Mouse (Mus musculus) cerebellum, adult 8-10 months (tissue): Measurements from ENCODE around the gene Golph3.
"Not testable (repeated sequence)": the region's sequence is repeated elsewhere in the genome, so short reads cannot be mapped to it uniquely, and the experiment has no call there.

Experiments
- DNase-seq: peaks from one replicate; pipeline ENCODE4 v3.0.0; 2022

Gene Golph3

DNA sequence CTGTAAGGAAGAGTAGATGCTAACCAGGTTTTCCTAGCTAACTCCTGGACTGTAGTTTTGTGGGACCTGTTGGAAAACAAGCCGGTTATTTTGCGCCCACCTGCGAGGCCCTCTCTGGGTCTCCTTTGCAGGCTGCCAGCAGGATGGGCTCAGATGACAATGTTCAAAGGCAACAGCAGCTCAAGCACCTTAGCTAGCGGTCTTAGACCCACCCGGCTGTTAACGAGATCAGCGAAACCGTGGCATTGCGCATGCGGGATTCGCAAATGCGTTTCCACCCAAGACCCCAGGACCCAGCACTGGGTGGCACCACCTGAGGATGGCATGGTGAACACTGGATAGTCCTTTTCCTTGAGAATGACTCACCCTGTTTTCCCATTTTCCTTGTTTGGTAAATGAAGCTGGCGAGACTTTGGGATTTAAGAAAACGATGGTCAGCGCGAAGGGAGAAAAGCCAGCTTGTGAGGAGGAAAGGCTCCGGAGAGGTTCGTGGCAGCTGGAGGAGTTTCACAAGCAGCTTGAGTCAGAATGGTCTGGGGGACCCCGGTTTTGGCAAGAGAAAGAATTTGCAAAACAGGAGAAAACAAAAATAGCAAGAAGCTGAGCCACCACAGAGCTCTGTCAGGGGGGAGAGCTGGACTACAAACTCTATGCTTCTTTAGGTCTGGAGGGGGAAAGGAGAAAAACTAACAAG is 39.4 kb downstream of the Golph3 start:
- no peak for DNase-seq

DNA sequence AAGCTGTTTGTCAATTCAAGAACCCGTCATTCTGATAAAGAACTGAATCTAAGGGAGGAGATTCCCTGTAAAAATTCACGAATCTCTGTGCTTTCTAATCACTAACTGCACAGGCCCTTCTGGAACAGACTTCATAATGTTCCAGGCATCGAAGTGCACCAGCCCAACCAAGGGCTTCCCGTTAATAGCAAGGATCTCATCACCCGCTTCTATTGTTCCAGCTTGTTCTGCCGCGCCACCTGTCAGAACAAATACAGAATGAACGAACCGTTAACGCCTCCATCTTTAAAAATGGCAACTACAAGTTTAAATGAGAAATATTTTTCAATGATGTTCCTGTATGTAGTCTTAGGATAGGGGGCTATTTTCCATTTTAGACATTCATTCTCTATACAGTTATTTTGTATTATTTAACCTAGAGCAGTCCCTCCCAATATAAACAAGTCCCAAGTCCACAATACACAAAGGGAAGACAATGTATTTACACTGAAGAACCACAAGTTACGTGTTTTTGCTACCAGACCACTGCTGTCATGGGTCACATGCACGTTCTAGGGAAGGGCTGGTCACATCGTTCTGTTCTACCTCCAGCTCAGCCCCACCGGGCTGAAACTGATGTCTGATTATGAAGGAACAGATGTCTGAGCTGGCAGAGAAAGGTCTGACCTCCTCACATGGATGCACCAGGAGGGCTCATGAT is 40.9 kb downstream of the Golph3 start:
- no peak for DNase-seq

- DNase-seq, result no peak
Observed at GRCm38 (mm10) chr15:12362701-12363040, 41.4 kb downstream of the Golph3 start.

DNA sequence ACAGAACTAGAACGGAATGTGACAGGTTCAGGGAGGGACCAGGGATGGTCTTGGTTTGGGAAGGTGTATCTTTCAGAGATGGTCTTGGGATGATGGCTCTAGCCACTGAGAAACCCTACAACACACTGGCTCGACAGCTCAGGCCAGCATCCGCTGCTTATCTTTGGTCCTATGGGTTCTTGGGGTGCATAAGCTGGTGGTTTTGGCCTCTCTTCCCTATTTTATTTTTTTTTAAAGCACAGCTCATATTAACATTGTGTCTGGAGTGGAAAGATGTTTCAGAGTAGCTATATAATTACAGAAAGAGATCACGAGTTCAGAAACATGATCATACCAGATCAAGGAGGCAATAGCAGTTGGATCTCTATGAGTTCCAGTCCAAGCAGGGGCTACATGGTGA is 42.8 kb downstream of the Golph3 start:
- no peak for DNase-seq

DNA sequence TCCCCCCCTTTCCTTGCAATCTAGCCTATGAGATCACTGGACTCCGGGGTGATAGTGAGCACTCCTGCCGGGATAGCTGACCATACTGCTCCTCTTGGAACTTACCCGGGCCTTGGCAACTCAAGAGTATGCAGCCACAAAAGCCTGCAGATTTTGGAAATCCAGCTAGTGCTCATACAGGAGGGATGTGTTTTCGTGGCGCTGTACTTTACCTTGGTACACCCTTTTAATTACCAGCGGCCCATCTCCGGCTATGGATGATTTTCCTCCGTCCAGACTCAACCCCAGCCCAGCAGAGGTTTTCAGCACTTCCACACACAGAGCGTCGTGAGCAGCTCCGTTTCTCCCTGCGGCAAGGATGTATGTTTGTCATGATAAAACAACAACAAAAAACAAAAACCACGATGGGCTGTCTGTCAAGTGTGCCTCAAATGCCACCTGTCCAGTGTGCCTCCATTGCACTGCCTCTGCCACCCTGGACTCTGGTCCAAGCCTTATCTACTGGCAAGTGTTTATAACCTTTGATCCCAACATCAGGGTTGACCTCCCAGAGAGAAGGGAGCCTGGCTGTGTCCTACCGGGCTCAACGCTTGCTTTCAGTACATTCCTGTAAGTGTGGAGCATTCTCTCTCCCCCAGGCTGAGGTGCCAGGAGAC is 44.3 kb downstream of the Golph3 start:
- no peak for DNase-seq

DNA sequence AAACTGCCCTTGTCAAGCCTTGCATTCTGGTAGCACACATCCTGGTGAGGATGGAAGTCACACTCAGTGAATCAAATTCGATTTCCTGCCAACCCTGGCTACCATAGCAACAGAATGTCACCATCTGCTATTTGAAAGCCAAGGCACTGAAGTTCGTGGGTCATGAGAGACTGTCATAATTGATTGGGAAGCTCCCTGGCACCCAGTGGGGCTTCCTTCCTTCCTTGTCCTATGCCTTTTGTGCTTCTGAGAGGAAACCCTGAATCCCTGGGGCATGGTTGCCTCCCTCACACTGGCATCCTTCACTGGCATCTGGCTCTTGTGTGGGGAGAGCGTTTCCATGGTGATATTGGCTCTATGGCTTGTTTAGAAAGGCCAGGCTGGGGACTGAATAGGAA is 44.8 kb downstream of the Golph3 start:
- peak; percentile 41 for DNase-seq

GRCm38 (mm10) chr15:12366580-12367305 is 45.5 kb downstream of the Golph3 start:
- not testable (repeated sequence) for DNase-seq

DNA sequence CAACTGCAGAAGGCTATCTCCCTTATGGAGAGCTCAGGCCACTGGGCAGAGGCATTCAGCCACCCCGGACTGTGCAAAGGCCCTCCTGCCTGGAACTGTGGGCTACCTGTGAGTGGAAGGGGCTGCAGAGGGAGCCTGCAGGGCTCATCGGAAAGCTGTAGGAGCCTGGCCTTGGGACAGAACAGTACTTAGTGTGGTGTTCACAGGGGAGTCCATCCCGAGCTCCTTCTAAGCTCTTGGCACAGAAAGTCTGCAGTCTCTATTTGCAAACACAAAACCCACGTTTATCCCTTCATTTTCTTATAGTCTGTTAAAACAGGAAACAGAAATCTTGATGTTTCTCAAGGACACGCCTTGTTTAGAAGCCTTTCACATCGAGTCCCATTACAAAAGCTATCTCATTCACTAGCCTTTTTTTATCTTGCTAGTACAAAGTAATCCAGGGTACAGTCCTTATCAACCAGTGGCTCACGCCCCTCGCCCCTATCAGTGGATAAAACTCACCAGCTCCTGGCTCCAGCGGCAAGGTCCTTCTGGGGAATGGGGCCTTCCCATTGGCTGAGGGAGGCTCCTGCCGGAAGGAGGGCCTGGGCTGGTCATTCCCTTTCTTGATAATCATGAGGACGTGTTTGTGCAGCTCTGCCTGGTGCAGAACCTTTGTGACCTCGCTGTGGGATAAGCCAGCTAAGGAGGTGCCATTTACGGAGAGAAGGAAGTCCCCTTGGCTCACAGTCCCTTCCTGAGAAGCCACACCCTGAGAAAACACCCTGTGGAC is 46.2 kb downstream of the Golph3 start:
- DNase-seq, result no peak

DNA sequence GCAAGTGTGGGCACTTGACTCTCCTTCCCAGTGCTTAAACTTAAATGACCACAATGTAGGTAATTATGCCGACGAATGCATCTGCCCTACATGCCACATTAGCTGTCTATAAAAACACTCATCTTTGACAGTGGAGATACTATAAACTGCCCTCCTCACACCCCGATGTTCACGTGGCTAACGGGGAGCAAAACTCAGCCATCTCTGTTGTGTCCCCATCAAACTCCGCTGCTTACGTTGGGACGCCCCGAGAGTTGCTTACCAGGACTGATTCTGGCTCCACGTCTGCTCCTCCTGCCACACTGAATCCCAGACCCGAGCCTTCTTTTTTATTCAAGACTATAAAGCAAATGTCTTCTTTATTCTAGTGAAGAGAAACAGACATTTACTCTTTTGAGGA is 47.1 kb downstream of the Golph3 start:
- DNase-seq, result no peak

DNA sequence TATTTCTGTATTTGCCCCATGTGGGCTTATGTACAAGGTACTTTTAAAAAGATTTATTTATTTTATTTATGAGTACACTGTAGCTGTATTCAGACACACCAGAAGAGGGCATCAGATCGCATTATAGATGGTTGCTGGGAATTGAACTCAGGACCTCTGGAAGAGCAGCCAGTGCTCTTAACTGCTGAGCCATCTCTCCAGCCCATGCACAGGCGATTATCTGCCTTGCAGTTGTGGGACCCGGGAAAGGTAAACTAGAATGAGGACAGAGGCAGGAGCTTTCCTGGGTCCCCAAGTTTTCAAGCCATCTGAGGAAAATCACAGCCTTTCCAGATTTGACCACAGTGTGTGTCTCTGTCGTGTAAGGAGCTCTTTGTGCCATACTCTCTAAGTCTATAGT is 47.6 kb downstream of the Golph3 start:
- DNase-seq, result no peak

- DNase-seq, result no peak
Observed at GRCm38 (mm10) chr15:12370096-12370495, 48.8 kb downstream of the Golph3 start.

DNA sequence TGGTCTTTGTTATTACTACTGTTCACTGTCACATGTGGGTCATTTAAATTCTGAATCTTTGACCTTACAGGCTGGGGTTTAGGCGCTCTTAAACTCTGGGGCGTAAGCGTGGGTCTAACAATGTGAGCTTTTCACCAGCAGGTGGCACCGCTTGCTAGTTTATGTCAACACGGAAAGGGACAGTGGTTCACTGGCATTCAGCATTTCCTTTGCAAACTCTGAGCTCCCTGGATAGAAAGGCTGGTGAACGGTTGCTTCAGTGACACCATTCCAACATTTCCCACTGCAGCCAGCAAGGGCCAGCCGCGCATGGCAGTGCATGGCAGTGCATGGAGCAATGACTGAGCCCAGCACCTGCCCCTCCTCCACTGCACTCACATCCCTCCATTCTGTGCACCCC is 49.9 kb downstream of the Golph3 start:
- peak; percentile 71 for DNase-seq

DNA sequence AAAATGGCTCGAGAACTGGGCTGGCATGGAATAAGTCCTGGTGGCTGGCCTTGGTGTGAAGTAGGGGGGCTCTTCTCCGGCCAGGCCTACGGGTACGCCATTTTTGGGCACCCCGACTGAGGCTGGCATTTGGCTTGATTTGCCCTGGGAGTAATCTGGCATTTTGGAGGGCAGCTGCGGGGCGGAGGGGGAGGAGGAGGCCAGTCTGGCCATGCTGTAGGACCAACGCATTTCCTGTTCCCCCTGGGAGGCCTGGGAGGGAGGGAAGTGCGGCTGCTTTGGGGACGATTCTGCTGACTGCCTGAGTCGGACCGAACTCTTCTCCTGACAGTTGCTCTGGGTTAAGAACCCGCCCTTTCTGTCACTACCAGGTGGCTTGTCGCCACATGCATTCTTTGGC is 52.2 kb downstream of the Golph3 start:
- DNase-seq, result no peak

DNA sequence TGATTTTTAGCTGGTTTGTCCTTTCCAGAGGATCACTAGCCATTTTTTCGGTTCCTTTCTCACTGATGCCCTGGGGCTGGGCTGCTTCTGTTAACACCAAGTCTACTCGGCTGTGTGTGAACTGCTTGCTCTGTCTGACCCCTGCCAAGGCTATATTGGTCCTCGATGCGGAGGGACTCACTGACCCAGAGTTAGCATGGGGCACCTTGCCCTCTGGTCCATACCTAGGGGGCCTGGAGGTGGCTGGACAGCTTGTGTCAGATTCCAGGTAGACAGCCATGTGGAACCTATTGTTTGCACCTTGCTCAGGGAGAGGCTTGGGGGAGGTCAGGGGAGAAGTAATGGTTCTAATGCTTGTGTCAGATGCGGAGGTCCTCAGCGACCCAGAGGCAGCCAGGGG is 52.7 kb downstream of the Golph3 start:
- no peak for DNase-seq

GRCm38 (mm10) chr15:12374916-12375315 is 53.7 kb downstream of the Golph3 start:
- DNase-seq, result no peak

GRCm38 (mm10) chr15:12375641-12376311 is 54.5 kb downstream of the Golph3 start:
- DNase-seq, result peak; percentile 50

DNA sequence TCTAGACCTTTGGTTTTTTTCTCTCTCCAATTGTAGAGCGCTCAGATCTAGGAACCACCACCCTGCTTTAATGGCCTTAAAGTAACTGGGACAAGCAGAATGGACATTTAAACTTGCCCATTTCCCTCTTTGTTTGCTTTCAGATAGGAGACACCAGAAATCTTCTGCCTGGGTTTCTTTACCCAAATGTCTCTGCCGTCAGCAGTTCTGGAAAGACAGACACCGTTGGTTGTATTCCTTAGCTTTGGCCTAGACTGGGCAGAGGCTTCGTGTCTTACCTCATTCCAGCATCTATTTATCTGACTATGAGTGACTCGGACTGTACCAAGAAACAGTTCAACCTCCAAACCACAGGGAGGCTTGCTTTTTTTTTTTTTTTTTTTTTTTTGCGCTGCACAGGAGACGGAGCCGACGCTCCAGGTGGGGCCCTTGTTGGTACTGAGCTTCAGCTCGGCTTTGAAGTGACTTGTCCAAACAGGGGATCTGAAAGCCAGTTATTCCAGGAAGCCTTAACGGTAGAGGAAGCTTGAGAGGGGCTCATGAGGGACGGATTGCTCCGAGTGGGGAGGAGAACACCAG is 55.3 kb downstream of the Golph3 start:
- DNase-seq, result no peak

GRCm38 (mm10) chr15:12377800-12378199 is 56.5 kb downstream of the Golph3 start:
- no peak for DNase-seq

DNA sequence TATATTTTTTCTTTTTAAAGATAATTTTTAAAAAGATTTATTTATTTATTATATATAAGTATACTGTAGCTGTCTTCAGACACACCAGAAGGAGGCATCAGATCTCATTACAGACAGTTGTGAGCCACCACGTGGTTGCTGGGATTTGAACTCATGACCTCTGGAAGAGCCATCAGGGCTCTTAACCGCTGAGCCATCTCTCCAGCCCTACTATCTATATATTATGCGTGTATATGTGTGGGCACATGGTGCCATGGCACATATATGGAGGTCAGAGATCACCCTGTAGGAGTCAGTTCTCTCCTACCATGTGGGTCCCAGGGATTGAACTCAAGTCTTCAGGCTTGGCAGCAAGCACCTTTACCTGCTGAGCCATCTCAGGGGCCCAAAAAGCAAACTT is 58.8 kb downstream of the Golph3 start:
- DNase-seq, result no peak

- DNase-seq, result no peak
Observed at GRCm38 (mm10) chr15:12380548-12380947, 59.3 kb downstream of the Golph3 start.

GRCm38 (mm10) chr15:12384679-12385078 is 63.4 kb downstream of the Golph3 start:
- DNase-seq, result no peak
